Mouse (Mus musculus): Measurements from ENCODE around the gene Csmd2. TPM values are rescaled to one million over a fixed set of nuclear protein-coding genes. Genes with fewer than 3 reads are reported as not detected.

Gene Csmd2
- polyA plus RNA-seq, 1 experiment from 2014 or later = 0.15 TPM

DNA sequence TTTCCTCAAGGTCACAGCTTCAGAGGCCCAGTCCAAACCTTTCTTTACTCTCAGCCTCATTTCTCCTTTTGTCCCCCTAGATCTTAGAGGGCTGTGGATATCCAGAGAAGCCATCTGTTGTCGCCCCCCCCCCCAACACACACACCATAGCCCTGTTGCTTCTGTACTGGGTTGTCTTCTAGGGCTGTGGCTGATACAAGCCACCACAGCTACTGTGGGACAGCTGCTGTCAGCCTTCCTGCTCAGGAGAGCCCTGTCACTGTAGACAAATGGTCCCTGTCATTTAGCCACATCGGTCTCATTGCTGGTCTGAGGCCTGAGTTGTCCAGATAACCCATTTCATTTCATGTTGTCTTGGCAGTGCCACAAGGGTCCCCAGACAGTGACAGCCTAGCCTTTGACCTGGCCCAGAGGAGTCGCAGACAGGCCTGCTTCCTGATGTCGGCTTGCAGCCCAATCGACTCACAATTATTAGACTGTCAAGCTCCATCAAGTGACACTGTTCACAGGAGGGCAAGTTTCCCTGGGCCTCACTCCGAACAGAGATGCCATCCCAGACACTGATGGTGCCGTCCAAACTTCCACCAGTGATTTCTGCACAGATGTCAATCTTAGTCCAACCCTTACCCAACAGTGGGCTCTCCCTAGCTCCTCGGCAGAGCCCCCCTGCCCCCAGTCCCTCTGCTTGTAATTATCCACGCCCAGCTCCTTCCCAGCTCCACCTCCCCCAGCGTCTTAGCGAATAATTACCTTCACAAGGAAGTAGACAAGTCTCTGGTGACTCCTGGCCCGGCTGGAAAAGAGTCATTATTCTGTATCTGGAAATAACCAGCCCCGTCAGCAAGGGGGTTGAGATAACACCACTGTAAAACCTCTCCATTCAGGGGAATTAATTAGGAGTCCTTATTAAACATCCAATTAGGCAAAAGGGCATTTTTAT, 240.0 kb downstream of the Csmd2 start:
- Histone ChIP-seq H3K27me3 (replicated peaks) (no peaks in the 10 kb centered on the region), H3K4me3 (replicated peaks) (no peak overlapping the region), H3K36me3 (no peaks in the 10 kb centered on the region), H3K9me3 (no peaks in the 10 kb centered on the region), H3K27ac (no peak overlapping the region), H3K9ac (no peak overlapping the region), H3K4me1 (replicated peaks) (no peaks in the 10 kb centered on the region), H3K4me2 (replicated peaks) (no peak overlapping the region)
- 46% methylated on average over 13 of the region's 13 CpGs for WGBS
- ATAC-seq = peak; percentile 23; the same call in 1 of the 2 replicates

DNA sequence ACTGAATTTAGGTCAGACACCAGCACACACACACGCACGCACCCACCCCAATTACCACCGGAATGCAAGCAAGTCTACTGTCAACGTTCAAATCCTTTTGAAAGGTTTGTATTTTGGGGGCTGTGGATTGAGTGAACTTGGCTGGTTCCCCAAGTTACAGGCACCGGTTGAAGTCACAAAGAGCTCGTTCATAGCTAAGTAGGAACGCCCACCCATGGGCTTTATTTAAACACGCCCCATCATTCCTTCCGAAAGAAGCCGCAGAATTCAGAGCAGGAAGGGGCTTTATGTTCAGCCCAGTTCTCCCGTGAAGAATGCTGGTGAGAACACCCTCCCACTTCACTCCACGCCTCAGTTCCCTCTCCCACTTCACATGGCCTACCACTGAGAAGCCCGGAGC, 245.8 kb downstream of the Csmd2 start:
- 78% methylated on average over 13 of the region's 13 CpGs for WGBS

DNA sequence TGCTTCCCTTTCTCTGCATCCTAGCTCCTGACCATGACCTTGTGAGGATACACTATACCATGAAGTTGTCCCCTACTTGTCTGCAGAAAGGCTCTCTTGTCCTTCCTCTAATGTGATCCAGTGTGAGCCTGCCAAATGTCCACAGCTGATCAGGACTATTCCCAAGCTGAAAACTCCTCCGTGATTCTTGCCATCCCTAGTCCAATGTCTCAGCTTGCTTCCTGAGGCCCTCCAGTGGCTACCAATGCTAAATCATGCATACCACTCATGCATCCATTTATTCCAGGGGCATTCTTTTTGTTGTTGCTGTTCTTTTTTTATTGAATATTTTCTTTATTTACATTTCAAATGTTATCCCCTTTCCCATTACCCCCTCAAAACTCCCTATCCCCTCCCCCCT, 251.5 kb downstream of the Csmd2 start:
- 43% methylated on average over 1 of the region's 1 CpGs for WGBS
- Histone ChIP-seq H3K36me3 (no peaks in the 10 kb centered on the region), H3K27me3 (replicated peaks) (no peaks in the 10 kb centered on the region), H3K9me3 (no peaks in the 10 kb centered on the region), H3K4me1 (replicated peaks) (no peaks in the 10 kb centered on the region), H3K4me3 (replicated peaks) (no peak overlapping the region), H3K9ac (no peak overlapping the region), H3K4me2 (replicated peaks) (no peak overlapping the region), H3K27ac (no peak overlapping the region)
- no peak for ATAC-seq

More for the DNA sequence above, 245.8 kb downstream of the Csmd2 start:
- Histone ChIP-seq H3K27ac (no peak overlapping the region), H3K9ac (no peak overlapping the region), H3K36me3 (no peaks in the 10 kb centered on the region), H3K27me3 (replicated peaks) (no peaks in the 10 kb centered on the region), H3K4me1 (replicated peaks) (no peaks in the 10 kb centered on the region), H3K4me2 (replicated peaks) (no peak overlapping the region), H3K4me3 (replicated peaks) (no peak overlapping the region), H3K9me3 (no peaks in the 10 kb centered on the region)
- ATAC-seq = no peak

GRCm38 (mm10) chr4:128241075-128241853, 253.6 kb downstream of the Csmd2 start:
- Histone ChIP-seq H3K36me3 (no peaks in the 10 kb centered on the region), H3K27ac (no peak overlapping the region), H3K4me2 (replicated peaks) (no peak overlapping the region), H3K4me1 (replicated peaks) (no peaks in the 10 kb centered on the region), H3K9ac (no peak overlapping the region), H3K9me3 (no peaks in the 10 kb centered on the region), H3K27me3 (replicated peaks) (no peaks in the 10 kb centered on the region), H3K4me3 (replicated peaks) (no peak overlapping the region)
- ATAC-seq = no peak
- WGBS = 45% methylated on average over 19 of the region's 19 CpGs

- H3K4me3 ChIP-seq (replicated peaks) = no peak overlapping the region
- no peak overlapping the region for H3K9ac ChIP-seq
- no peak overlapping the region for H3K4me2 ChIP-seq (replicated peaks)
- H3K27ac ChIP-seq = no peak overlapping the region
- no peaks in the 10 kb centered on the region for H3K27me3 ChIP-seq (replicated peaks)
- H3K36me3 ChIP-seq = no peaks in the 10 kb centered on the region
- no peaks in the 10 kb centered on the region for H3K9me3 ChIP-seq
- no peak for ATAC-seq
- WGBS = 72% methylated on average over 2 of the region's 2 CpGs
- no peaks in the 10 kb centered on the region for H3K4me1 ChIP-seq (replicated peaks)
Measured at GRCm38 (mm10) chr4:128241854-128242356, 254.2 kb downstream of the Csmd2 start.

DNA sequence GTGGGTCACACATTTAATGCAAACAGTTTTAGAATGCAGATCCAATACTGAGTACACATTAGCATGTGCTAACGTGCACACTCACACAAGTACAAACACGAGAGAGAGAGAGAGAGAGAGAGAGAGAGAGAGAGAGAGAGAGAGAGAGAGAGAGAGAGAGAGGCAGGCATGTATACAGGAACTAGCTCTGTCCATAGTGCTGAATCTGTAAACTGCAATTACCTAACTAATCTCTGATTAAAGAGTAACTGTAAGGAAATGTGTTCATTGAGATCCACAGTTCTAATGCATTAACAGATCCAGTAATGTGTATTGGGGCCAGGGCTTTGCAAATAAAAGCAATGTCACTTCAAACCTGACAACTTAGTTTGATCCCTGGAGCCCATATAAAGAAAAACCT, 257.5 kb downstream of the Csmd2 start:
- no peak overlapping the region for H3K27ac ChIP-seq
- H3K9me3 ChIP-seq = no peaks in the 10 kb centered on the region
- no peak overlapping the region for H3K4me2 ChIP-seq (replicated peaks)
- no peak overlapping the region for H3K4me3 ChIP-seq (replicated peaks)
- no peaks in the 10 kb centered on the region for H3K4me1 ChIP-seq (replicated peaks)
- no peaks in the 10 kb centered on the region for H3K27me3 ChIP-seq (replicated peaks)
- WGBS = 13% methylated on average over 2 of the region's 2 CpGs
- no peaks in the 10 kb centered on the region for H3K36me3 ChIP-seq
- no peak overlapping the region for H3K9ac ChIP-seq
- ATAC-seq = no peak

DNA sequence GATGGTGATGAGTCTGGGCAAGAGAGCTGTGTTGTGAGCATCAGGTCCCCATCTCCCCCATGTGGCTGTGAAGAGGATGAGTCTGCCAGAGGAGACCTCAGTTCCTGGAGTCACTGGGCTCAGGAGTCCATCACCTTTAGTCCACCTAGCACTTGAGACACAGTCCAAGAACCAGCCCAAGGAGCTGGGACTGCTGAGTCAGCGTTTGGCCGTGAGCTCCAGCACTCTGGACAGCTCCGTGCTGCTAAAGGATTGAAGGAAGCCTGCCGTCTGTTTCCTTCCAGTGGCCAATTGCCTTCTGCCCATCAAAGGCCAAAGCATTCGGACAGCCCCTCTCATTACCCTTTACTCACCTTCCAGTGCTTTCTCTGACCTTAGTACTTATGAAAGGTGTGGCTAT, 261.0 kb downstream of the Csmd2 start:
- Histone ChIP-seq H3K9ac (no peak overlapping the region), H3K4me2 (replicated peaks) (no peak overlapping the region), H3K9me3 (no peaks in the 10 kb centered on the region), H3K27ac (no peak overlapping the region), H3K36me3 (no peaks in the 10 kb centered on the region), H3K4me1 (replicated peaks) (no peaks in the 10 kb centered on the region), H3K4me3 (replicated peaks) (no peak overlapping the region), H3K27me3 (replicated peaks) (no peaks in the 10 kb centered on the region)
- ATAC-seq = no peak
- 7% methylated on average over 5 of the region's 5 CpGs for WGBS

DNA sequence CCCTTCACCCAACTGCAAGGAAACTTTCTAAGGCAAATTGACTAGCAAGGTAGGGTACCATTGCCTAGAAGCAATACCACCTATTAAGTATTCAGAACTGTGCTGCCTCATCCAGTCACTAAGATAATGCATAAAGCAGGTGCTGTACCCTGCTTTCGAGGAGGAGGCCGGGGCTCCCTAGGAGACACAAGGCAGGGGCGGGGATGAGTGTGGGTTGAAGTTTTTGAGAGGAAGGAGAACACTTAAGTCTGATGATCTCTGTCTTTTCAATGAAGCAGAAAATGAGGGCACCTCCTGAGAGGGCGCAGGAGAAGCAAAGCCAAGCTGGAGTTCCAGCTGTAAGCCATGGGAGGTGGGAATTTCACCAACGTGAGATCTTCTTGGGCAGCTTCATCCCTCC, 271.6 kb downstream of the Csmd2 start:
- no peaks in the 10 kb centered on the region for H3K27me3 ChIP-seq (replicated peaks)
- H3K36me3 ChIP-seq = no peaks in the 10 kb centered on the region
- no peak overlapping the region for H3K9ac ChIP-seq
- WGBS = 78% methylated on average over 5 of the region's 5 CpGs
- H3K9me3 ChIP-seq = no peaks in the 10 kb centered on the region
- ATAC-seq = no peak
- H3K27ac ChIP-seq = no peak overlapping the region
- no peaks in the 10 kb centered on the region for H3K4me1 ChIP-seq (replicated peaks)
- H3K4me2 ChIP-seq (replicated peaks) = no peak overlapping the region
- no peak overlapping the region for H3K4me3 ChIP-seq (replicated peaks)

DNA sequence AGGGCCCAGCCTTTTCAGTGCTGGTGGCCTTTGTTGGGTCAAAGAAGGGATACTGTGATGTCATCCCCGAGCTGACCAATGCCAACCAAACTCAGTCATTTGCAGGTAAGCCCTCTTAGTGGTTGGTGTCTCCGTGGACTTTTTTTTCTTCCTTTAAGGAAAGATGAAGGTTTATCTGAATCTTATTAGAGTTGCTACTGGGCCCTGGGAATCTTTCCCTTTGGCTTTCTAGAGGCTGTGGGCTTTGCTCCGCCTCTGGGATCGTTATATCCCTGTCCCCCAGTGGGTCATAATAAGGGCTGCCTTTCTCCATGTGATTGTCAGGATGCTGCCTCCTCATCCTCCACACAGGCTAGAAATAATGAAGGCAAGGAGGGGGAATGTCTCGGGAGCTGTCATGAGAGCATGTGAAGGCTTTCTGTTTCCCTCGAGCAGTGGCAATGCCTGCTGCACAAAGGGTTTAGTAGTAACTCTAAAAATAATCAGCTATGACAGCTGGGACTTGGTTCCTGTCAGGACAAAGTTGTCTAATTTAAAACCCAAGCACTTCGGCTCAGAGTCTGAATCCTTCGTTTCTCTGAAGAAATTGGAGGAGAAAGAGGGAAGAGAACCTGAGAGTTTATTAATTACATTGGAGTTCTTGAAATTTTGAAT, 273.4 kb downstream of the Csmd2 start, which contains the start of gene Hmgb4:
Hmgb4 (minus strand) TSS at position 51 of the 654 bp plus-strand sequence.
- Histone ChIP-seq H3K27me3 (replicated peaks) (no peaks in the 10 kb centered on the region), H3K4me3 (replicated peaks) (no peak within 1 kb of the TSS), H3K36me3 (no peaks in the 10 kb centered on the region), H3K9ac (no peak within 1 kb of the TSS), H3K4me1 (replicated peaks) (no peaks in the 10 kb centered on the region), H3K27ac (no peak within 1 kb of the TSS), H3K9me3 (no peaks in the 10 kb centered on the region), H3K4me2 (replicated peaks) (no peak within 1 kb of the TSS)
- WGBS = 62% methylated on average over 8 of the region's 8 CpGs
- no peak for ATAC-seq

GRCm38 (mm10) chr4:128264491-128264890, 276.8 kb downstream of the Csmd2 start:
- Histone ChIP-seq H3K9me3 (no peaks in the 10 kb centered on the region), H3K9ac (no peak overlapping the region), H3K27me3 (replicated peaks) (no peaks in the 10 kb centered on the region), H3K4me3 (replicated peaks) (no peak overlapping the region), H3K4me2 (replicated peaks) (no peak overlapping the region), H3K27ac (no peak overlapping the region), H3K36me3 (no peaks in the 10 kb centered on the region), H3K4me1 (replicated peaks) (peaks cover 4% of the 10 kb centered on the region; the same call in 1 of the 2 replicates)
- 0 out of 2 replicates have a peak, but pooled peaks have one; percentile 23 for ATAC-seq
- 74% methylated on average over 5 of the region's 5 CpGs for WGBS

DNA sequence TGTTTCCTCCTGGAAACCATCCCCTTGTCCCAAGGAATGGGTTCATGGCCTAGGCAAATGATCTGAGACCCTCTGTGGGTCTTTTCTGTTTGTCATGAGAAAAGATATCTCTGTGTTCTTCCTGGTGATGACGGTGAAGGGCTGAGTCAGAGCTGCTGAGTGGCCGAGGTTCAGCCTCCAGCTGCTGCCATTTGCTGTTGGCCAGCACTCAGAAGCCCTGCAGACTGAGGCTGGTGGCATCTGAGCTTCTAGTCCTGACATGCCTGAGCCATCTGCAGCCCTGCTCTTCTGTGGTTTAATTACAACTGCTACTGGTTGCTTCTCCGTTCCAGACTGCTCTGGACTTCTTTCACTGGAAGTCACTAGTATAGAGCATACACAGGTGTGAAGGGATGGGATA, 277.7 kb downstream of the Csmd2 start:
- Histone ChIP-seq H3K4me1 (replicated peaks) (peaks cover 4% of the 10 kb centered on the region; the same call in 1 of the 2 replicates), H3K27ac (no peak overlapping the region), H3K36me3 (no peaks in the 10 kb centered on the region), H3K27me3 (replicated peaks) (no peaks in the 10 kb centered on the region), H3K4me2 (replicated peaks) (no peak overlapping the region), H3K9ac (no peak overlapping the region), H3K9me3 (no peaks in the 10 kb centered on the region), H3K4me3 (replicated peaks) (no peak overlapping the region)
- 65% methylated on average over 3 of the region's 3 CpGs for WGBS
- ATAC-seq = no peak

Data from intestine, embryonic 15.5 days (tissue).